Mouse (Mus musculus) right cerebral cortex, adult 2 months (tissue): Measurements from ENCODE around the gene Il11ra1.
"Not testable (repeated sequence)": the region's sequence is repeated elsewhere in the genome, so short reads cannot be mapped to it uniquely, and the experiment has no call there.

Experiments
- DNase-seq, 2 experiments: peaks; one replicate each; pipeline ENCODE4 v3.0.0; 2021 to 2022; ENCODE audit warnings: low spot score in 2 of 2

The Il11ra1 gene

GRCm38 (mm10) chr4:41754797-41755337 lies 55.1 kb downstream of the Il11ra1 start, which contains the start of gene Galt:
Galt (plus strand) TSS chr4:41755228.
- DNase-seq, result no peak

GRCm38 (mm10) chr4:41755338-41756305 lies 55.8 kb downstream of the Il11ra1 start, which contains the start of gene Sigmar1:
Sigmar1 (minus strand) TSS chr4:41756157.
- peak; percentile 83 to 86 for DNase-seq

- DNase-seq, result no peak
Measured at GRCm38 (mm10) chr4:41756440-41756839, 56.7 kb downstream of the Il11ra1 start.

- no peak for DNase-seq
Measured at GRCm38 (mm10) chr4:41757321-41757720, 57.5 kb downstream of the Il11ra1 start.

GRCm38 (mm10) chr4:41758021-41758420 lies 58.2 kb downstream of the Il11ra1 start:
- no peak for DNase-seq

- DNase-seq, result no peak
Measured at GRCm38 (mm10) chr4:41758701-41759100, 58.9 kb downstream of the Il11ra1 start.

- DNase-seq, result no peak
Measured at GRCm38 (mm10) chr4:41759206-41759605, 59.4 kb downstream of the Il11ra1 start.

GRCm38 (mm10) chr4:41759656-41760287 lies 60.0 kb downstream of the Il11ra1 start:
- no peak for DNase-seq

- peak; percentile 57 to 67 for DNase-seq
Measured at GRCm38 (mm10) chr4:41760288-41760721, 60.5 kb downstream of the Il11ra1 start.

- DNase-seq, result no peak
Measured at GRCm38 (mm10) chr4:41760911-41761310, 61.1 kb downstream of the Il11ra1 start.

GRCm38 (mm10) chr4:41761680-41762079 lies 61.9 kb downstream of the Il11ra1 start:
- no peak for DNase-seq

- DNase-seq, result no peak
Measured at GRCm38 (mm10) chr4:41762099-41762687, 62.4 kb downstream of the Il11ra1 start.

- DNase-seq, result peak in 1 of 2 experiments; percentile 61
Measured at GRCm38 (mm10) chr4:41762688-41763114, 62.9 kb downstream of the Il11ra1 start.

GRCm38 (mm10) chr4:41763176-41763575 lies 63.4 kb downstream of the Il11ra1 start:
- DNase-seq, result not testable (repeated sequence)

GRCm38 (mm10) chr4:41767301-41767700 lies 67.5 kb downstream of the Il11ra1 start:
- not testable (repeated sequence) for DNase-seq

GRCm38 (mm10) chr4:41772946-41773345 lies 73.2 kb downstream of the Il11ra1 start:
- not testable (repeated sequence) for DNase-seq

- DNase-seq, result not testable (repeated sequence)
Measured at GRCm38 (mm10) chr4:41773502-41773901, 73.7 kb downstream of the Il11ra1 start.

- DNase-seq, result peak; percentile 80 to 85
Measured at GRCm38 (mm10) chr4:41774002-41774401, 74.2 kb downstream of the Il11ra1 start, which contains the start of gene Ccl27a. Ccl27a (minus strand) TSS chr4:41774247.

GRCm38 (mm10) chr4:41774506-41774905 lies 74.7 kb downstream of the Il11ra1 start:
- DNase-seq, result not testable (repeated sequence)

GRCm38 (mm10) chr4:41775840-41776239 lies 76.1 kb downstream of the Il11ra1 start:
- not testable (repeated sequence) for DNase-seq

- not testable (repeated sequence) for DNase-seq
Measured at GRCm38 (mm10) chr4:41781271-41781670, 81.5 kb downstream of the Il11ra1 start.
